Mouse (Mus musculus): ENCODE data around the gene Nr5a1. TPM values are rescaled to one million over a fixed set of nuclear protein-coding genes. Genes with fewer than 3 reads are reported as not detected.

Gene Nr5a1
- polyA plus RNA-seq, 1 experiment from 2014 or later = 0.08 TPM

DNA sequence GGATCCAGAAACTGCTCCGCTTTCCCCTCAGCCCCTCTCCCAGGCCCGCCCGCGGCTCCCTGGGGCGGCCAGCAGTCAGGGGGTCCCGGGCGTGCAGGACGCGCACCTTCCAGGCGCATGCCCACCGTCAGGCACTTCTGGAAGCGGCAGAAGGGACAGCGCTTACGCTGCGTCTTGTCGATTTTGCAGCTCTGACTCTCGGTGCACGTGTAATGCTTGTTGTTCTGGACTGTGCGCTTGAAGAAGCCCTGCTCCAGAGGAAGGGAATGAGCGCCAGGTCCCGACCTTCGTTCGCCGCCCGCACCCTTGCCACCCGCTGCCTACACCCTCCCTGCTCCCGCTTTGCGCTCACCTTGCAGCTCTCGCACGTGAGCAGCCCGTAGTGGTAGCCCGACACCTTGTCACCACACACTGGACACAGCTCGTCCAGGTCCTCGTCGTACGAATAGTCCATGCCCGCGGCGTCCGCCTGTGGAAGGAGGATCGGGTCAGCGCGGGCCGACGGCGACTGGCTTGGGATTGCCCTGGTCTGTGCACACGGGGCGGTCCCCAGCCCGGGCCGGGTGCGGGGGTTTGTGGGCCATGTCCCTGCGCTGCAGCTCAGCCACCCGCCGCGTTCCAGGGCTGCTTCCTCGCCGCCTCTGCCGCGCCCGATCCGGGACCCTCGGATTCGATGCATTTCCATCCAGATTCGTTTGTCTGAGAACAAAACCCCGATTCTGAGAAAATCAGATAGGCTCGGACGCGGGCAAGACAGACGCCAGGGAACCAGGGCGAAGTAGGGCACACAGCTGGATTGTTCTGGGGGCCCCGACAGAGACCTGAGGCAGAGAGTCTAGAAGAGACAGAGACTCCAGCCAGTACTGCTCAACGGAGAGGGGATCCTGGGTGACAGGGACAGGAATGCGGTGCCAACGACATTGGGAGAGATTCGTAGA, 3.8 kb downstream of the Nr5a1 start:
- Histone ChIP-seq H3K4me2 (ENCODE audit: low read depth) (peak overlapping the region; percentile 38), H3K4me1 (ENCODE audit: control insufficient read depth, insufficient read depth, low read length) (peaks cover 5% of the 10 kb centered on the region; the same call in 1 of the 2 replicates), H3K9me3 (ENCODE audit: control insufficient read depth, low read length) (no peaks in the 10 kb centered on the region), H3K27me3 (ENCODE audit: control insufficient read depth, insufficient read depth, low read length) (peaks cover 76% of the 10 kb centered on the region), H3K9ac (ENCODE audit: low read length) (no peak overlapping the region), H3K27ac (ENCODE audit: low read depth, low read length) (no peak overlapping the region), H3K4me3 (ENCODE audit: low read depth, low read length) (peak overlapping the region; percentile 21; the same call in 1 of the 2 replicates), H3K36me3 (ENCODE audit: control insufficient read depth, insufficient read depth, low read length) (no peaks in the 10 kb centered on the region)
- WGBS = under 1% methylated on average over 75 of the region's 75 CpGs
- DNase-seq (ENCODE audit: low spot score) (peak; percentile 63), ATAC-seq (ENCODE audit: insufficient read depth, low FRiP score, low TSS enrichment) (no peak)

DNA sequence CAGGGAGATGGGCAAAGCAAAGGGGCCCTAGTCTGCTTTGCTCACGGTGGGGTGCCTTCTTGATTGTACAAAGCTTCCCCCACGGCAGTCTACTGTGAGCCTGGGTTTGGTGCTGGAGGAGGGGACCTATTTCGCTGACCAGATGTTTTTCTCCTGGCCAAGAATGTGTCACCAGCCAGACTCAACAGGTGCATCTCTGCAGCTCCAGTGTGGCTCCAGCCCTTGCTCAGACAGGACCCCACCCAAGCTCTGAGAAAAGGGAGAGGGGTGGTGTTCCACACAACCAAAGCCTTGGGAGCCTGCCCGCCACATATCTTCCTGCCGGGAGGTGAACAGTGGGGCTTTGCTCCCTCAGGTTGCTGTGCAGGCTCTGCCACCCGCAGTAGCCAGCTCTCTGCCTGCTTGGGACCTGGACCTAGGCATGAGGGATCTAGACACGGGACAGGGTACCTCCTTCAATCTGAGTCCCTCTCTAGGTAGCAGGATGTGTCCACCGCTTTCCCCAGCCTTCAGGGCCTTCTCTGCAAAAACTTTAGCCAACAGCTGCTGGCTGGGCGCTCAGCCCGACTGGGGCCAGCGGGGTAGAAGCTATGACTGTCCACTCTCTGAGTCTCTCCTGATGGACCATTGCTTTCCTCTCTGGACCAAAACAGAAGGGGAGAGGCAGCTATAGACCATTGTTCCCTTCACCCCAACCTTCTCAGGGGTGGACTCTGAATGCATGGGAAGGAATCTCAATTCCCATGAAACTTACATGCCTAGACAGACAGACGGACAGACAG, 5.2 kb downstream of the Nr5a1 start:
- ATAC-seq (ENCODE audit: insufficient read depth, low FRiP score, low TSS enrichment) (no peak), DNase-seq (ENCODE audit: low spot score) (no peak)
- Histone ChIP-seq H3K4me2 (ENCODE audit: low read depth) (no peak overlapping the region), H3K36me3 (ENCODE audit: control insufficient read depth, insufficient read depth, low read length) (no peaks in the 10 kb centered on the region), H3K9ac (ENCODE audit: low read length) (no peak overlapping the region), H3K4me1 (ENCODE audit: control insufficient read depth, insufficient read depth, low read length) (peaks cover 5% of the 10 kb centered on the region; the same call in 1 of the 2 replicates), H3K4me3 (ENCODE audit: low read depth, low read length) (no peak overlapping the region), H3K9me3 (ENCODE audit: control insufficient read depth, low read length) (no peaks in the 10 kb centered on the region), H3K27me3 (ENCODE audit: control insufficient read depth, insufficient read depth, low read length) (peaks cover 82% of the 10 kb centered on the region), H3K27ac (ENCODE audit: low read depth, low read length) (no peak overlapping the region)
- whole genome bisulfite sequencing = 24% methylated on average over 12 of the region's 12 CpGs

DNA sequence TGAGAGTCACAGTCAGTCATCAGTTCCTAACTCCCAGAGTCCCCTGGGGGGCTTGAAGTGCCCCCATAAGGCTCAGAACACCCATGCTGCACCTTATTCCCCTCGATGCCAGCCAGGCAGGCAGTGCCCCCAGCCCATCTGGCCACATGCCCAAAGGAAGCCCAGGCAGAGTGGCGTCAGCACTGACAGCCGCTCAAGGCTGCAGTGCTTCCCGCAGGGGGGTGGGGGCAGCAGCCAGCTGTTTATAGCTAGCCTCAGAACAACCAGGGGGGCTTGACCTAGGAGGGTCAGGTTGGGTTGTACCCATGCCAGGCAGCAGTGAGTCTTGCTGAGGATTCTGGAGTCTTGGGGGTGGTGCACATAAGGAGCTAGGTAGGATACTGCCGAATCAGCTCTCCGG, 7.7 kb downstream of the Nr5a1 start:
- DNase-seq (ENCODE audit: low spot score) = no peak
- ATAC-seq (ENCODE audit: insufficient read depth, low FRiP score, low TSS enrichment) = no peak
- Histone ChIP-seq H3K4me3 (ENCODE audit: low read depth, low read length) (no peak overlapping the region), H3K4me2 (ENCODE audit: low read depth) (no peak overlapping the region), H3K27ac (ENCODE audit: low read depth, low read length) (no peak overlapping the region), H3K4me1 (ENCODE audit: control insufficient read depth, insufficient read depth, low read length) (peaks cover 5% of the 10 kb centered on the region; the same call in 1 of the 2 replicates), H3K9me3 (ENCODE audit: control insufficient read depth, low read length) (no peaks in the 10 kb centered on the region), H3K27me3 (ENCODE audit: control insufficient read depth, insufficient read depth, low read length) (peaks cover 58% of the 10 kb centered on the region), H3K9ac (ENCODE audit: low read length) (no peak overlapping the region), H3K36me3 (ENCODE audit: control insufficient read depth, insufficient read depth, low read length) (no peaks in the 10 kb centered on the region)
- 43% methylated on average over 6 of the region's 6 CpGs for WGBS

DNA sequence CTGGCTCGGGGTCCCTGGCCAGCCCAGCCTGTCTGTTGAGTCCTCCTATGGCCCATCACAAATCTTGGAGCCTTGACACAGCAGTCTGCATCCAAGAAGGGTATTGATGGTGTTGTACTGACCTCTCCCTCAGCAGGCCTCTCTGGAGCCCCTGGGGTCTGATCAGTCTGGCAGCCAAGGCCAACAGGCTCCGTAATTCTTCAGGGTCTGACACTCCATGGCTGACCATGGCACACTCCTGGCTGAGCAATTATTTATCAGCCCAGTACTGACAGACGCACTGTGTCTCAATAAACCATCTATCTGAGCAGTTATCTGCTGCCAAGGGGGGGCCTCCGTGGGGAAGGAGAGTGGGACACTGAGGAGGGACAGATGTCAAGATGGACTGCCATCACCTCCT, 9.3 kb downstream of the Nr5a1 start:
- no peak overlapping the region for H3K27ac ChIP-seq (ENCODE audit: low read depth, low read length)
- no peaks in the 10 kb centered on the region; the same call in 1 of the 2 replicates for H3K4me1 ChIP-seq (ENCODE audit: control insufficient read depth, insufficient read depth, low read length)
- WGBS = 64% methylated on average over 4 of the region's 4 CpGs
- H3K27me3 ChIP-seq (ENCODE audit: control insufficient read depth, insufficient read depth, low read length) = peaks cover 48% of the 10 kb centered on the region
- H3K9me3 ChIP-seq (ENCODE audit: control insufficient read depth, low read length) = no peaks in the 10 kb centered on the region
- DNase-seq (ENCODE audit: low spot score) (no peak), ATAC-seq (ENCODE audit: insufficient read depth, low FRiP score, low TSS enrichment) (no peak)
- no peak overlapping the region for H3K4me3 ChIP-seq (ENCODE audit: low read depth, low read length)
- H3K9ac ChIP-seq (ENCODE audit: low read length) = no peak overlapping the region
- H3K36me3 ChIP-seq (ENCODE audit: control insufficient read depth, insufficient read depth, low read length) = no peaks in the 10 kb centered on the region
- H3K4me2 ChIP-seq (ENCODE audit: low read depth) = no peak overlapping the region

DNA sequence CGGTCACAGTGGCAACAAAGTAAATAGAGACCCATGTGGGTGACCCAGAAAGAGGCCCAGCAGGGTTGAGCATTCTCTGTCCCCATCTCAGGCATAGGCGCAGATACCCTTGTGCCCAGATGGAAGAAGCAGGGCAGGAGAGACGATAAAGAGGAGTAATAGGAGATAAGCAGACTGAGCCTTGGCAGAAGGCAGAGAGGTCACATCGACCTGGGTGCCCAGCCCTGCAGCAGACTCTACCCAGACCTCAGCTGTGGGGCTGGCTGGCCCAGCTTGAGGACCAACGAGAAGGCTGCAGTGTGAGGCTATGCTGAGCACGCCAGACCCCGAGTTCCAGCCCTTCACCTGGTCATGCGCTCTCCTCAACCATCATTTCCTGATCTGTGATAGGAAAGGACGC, 10.0 kb downstream of the Nr5a1 start:
- H3K4me2 ChIP-seq (ENCODE audit: low read depth) = no peak overlapping the region
- no peak overlapping the region for H3K27ac ChIP-seq (ENCODE audit: low read depth, low read length)
- no peak for ATAC-seq (ENCODE audit: insufficient read depth, low FRiP score, low TSS enrichment)
- no peak for DNase-seq (ENCODE audit: low spot score)
- H3K27me3 ChIP-seq (ENCODE audit: control insufficient read depth, insufficient read depth, low read length) = peaks cover 41% of the 10 kb centered on the region
- 86% methylated on average over 9 of the region's 9 CpGs for WGBS
- no peak overlapping the region for H3K9ac ChIP-seq (ENCODE audit: low read length)
- no peaks in the 10 kb centered on the region for H3K4me1 ChIP-seq (ENCODE audit: control insufficient read depth, insufficient read depth, low read length)
- H3K36me3 ChIP-seq (ENCODE audit: control insufficient read depth, insufficient read depth, low read length) = no peaks in the 10 kb centered on the region
- H3K4me3 ChIP-seq (ENCODE audit: low read depth, low read length) = no peak overlapping the region
- H3K9me3 ChIP-seq (ENCODE audit: control insufficient read depth, low read length) = no peaks in the 10 kb centered on the region

DNA sequence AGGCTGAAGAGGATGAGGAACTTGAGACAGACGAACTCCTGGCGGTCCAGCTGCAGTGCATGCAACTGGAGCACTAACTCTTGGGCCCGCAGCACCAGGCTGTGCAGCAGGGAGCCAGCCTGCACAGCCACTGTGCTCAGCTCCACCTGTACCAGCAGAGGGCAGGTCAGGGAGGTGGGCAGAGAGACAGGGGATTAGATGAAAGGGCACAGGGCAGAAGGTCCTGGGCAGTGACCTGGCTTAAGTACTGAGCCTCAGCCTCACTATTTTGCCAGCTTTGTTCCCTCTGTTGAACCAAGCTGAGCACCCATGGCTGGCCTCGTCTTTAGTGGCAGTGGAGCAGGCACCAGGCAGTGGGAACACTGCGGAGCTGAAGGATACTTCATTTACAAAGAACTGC, 14.2 kb downstream of the Nr5a1 start:
- Histone ChIP-seq H3K4me3 (ENCODE audit: low read depth, low read length) (no peak overlapping the region), H3K9ac (ENCODE audit: low read length) (no peak overlapping the region), H3K27me3 (ENCODE audit: control insufficient read depth, insufficient read depth, low read length) (peaks cover 8% of the 10 kb centered on the region), H3K4me2 (ENCODE audit: low read depth) (no peak overlapping the region), H3K9me3 (ENCODE audit: control insufficient read depth, low read length) (no peaks in the 10 kb centered on the region), H3K27ac (ENCODE audit: low read depth, low read length) (no peak overlapping the region), H3K36me3 (ENCODE audit: control insufficient read depth, insufficient read depth, low read length) (no peaks in the 10 kb centered on the region), H3K4me1 (ENCODE audit: control insufficient read depth, insufficient read depth, low read length) (peaks cover 12% of the 10 kb centered on the region)
- WGBS = 67% methylated on average over 5 of the region's 5 CpGs
- DNase-seq (ENCODE audit: low spot score) (no peak), ATAC-seq (ENCODE audit: insufficient read depth, low FRiP score, low TSS enrichment) (no peak)

DNA sequence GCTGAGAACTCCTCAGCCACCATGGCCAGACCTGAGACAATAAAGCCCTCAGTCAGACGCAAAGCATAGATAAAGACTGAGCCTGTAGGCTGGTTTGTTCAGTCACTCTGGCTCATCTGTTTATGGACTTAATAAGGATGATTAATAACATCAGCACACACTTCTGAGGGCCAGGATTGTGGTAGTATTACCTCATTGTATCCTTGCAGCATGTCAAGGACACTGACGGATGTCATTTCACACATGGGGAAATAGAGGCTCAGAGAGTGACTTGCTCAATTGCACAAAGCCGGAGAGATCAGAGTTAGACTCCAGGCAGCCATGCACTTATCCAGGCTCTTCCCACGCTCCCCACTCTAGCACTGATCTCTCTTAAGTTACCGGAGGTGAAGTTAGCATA, 15.7 kb downstream of the Nr5a1 start:
- H3K9ac ChIP-seq (ENCODE audit: low read length) = no peak overlapping the region
- H3K4me3 ChIP-seq (ENCODE audit: low read depth, low read length) = no peak overlapping the region
- H3K36me3 ChIP-seq (ENCODE audit: control insufficient read depth, insufficient read depth, low read length) = no peaks in the 10 kb centered on the region
- no peak for ATAC-seq (ENCODE audit: insufficient read depth, low FRiP score, low TSS enrichment)
- no peaks in the 10 kb centered on the region for H3K9me3 ChIP-seq (ENCODE audit: control insufficient read depth, low read length)
- WGBS = 89% methylated on average over 5 of the region's 5 CpGs
- no peak overlapping the region for H3K4me2 ChIP-seq (ENCODE audit: low read depth)
- DNase-seq (ENCODE audit: low spot score) = no peak
- peaks cover 2% of the 10 kb centered on the region for H3K27me3 ChIP-seq (ENCODE audit: control insufficient read depth, insufficient read depth, low read length)
- no peak overlapping the region for H3K27ac ChIP-seq (ENCODE audit: low read depth, low read length)
- H3K4me1 ChIP-seq (ENCODE audit: control insufficient read depth, insufficient read depth, low read length) = peaks cover 12% of the 10 kb centered on the region

DNA sequence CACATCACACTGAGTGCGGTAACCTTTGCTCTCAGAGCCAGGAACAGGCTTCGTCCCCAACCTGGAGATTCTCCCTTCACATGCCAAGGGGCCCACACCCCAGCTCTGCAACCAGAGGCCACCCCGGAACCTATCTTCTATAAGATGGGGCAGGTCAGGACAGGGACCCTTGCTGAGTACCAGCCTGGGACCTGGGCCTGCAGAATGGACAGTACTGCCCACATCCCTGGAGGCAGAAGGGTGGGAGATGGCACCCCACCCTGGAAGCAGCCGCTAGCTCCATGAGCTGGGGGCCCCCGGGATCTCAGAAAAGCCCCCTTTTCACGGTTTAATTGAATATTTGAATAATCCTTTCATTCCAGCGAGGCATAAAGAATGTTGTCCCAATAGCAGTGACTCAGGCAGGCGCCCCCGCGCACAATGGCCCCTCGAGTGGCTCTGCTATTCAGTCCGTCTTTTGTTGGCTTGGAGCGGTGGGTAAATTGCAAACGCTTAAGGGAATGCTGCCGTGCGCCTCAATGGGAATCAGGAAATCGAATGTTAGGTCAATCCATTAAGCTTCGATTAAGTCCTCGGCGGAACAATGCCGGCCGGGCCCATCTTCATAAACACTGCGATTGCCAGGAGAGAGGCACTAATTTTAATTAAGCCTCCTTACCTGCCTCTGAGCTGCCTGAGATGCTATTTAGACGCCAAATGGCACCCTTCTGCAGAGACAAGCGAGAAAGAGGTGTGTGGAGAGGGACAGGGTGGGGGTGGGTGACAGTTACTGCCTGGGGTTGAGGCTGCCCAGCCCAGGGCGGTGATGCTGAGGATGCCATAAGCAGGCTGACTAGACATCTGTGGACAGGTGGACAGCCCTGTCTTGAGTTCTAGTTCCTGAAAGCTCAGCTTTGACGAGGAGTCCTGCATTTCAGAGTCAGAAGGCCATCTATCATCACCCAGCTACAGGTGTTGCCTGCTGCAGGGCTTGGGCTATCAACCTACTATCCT, 16.9 kb downstream of the Nr5a1 start:
- H3K9me3 ChIP-seq (ENCODE audit: control insufficient read depth, low read length) = no peaks in the 10 kb centered on the region
- H3K36me3 ChIP-seq (ENCODE audit: control insufficient read depth, insufficient read depth, low read length) = no peaks in the 10 kb centered on the region
- no peak overlapping the region for H3K27ac ChIP-seq (ENCODE audit: low read depth, low read length)
- ATAC-seq (ENCODE audit: insufficient read depth, low FRiP score, low TSS enrichment) = peak; percentile 66
- no peak overlapping the region for H3K9ac ChIP-seq (ENCODE audit: low read length)
- DNase-seq (ENCODE audit: low spot score) = peak; percentile 67
- peaks cover 2% of the 10 kb centered on the region for H3K27me3 ChIP-seq (ENCODE audit: control insufficient read depth, insufficient read depth, low read length)
- peak overlapping the region; percentile 23; the same call in 1 of the 2 replicates for H3K4me2 ChIP-seq (ENCODE audit: low read depth)
- WGBS = 35% methylated on average over 27 of the region's 27 CpGs
- no peak overlapping the region for H3K4me3 ChIP-seq (ENCODE audit: low read depth, low read length)
- peaks cover 12% of the 10 kb centered on the region for H3K4me1 ChIP-seq (ENCODE audit: control insufficient read depth, insufficient read depth, low read length)
